In genomic region chr9:80858998-80859397, GRCm38 (mm10) we compare ENCODE assay signal across 16 mouse cellular contexts.
"Had no signal": no experiment of that assay in that cellular context is flagged by ENCODE, and none has a peak within 500 bp of the region (broad histone marks: within the 10 kb centered on the region; RNA-seq: fewer than 3 reads in every experiment).

No protein-coding gene starts in this region.

- ATAC-seq: lung, postnatal 0 days; midbrain, embryonic 13.5 days; midbrain, embryonic 15.5 days had no signal

- H3K9me3 ChIP-seq: lung, embryonic 15.5 days; megakaryocyte, embryonic 14.5 days; midbrain, embryonic 13.5 days; midbrain, embryonic 15.5 days; neural tube, embryonic 12.5 days; stomach, embryonic 15.5 days had no signal

- H3K4me1 ChIP-seq: lung, embryonic 15.5 days; megakaryocyte, embryonic 14.5 days; midbrain, embryonic 13.5 days; midbrain, embryonic 15.5 days; neural tube, embryonic 12.5 days; stomach, embryonic 15.5 days had no signal

- DNase-seq: lung, postnatal 14 days; lung, postnatal 36 days; right cerebral cortex, postnatal 14 days; thymus, adult 2 months; thymus, postnatal 25 days; thymus, postnatal 4 days had no signal

- H3K4me3 ChIP-seq: lung, embryonic 15.5 days; megakaryocyte, embryonic 14.5 days; midbrain, embryonic 13.5 days; midbrain, embryonic 15.5 days; neural tube, embryonic 12.5 days; stomach, embryonic 15.5 days had no signal

- H3K27ac ChIP-seq: lung, embryonic 15.5 days; macrophage; midbrain, embryonic 13.5 days; midbrain, embryonic 15.5 days; neural tube, embryonic 12.5 days; stomach, embryonic 15.5 days; stomach, postnatal 0 days had no signal

- H3K36me3 ChIP-seq: lung, embryonic 15.5 days; midbrain, embryonic 13.5 days; midbrain, embryonic 15.5 days; neural tube, embryonic 12.5 days; stomach, embryonic 15.5 days had no signal

- H3K4me2 ChIP-seq: lung, embryonic 15.5 days; midbrain, embryonic 11.5 days; midbrain, embryonic 13.5 days; midbrain, embryonic 15.5 days; neural tube, embryonic 12.5 days; stomach, embryonic 15.5 days had no signal

- H3K27me3 ChIP-seq: lung, embryonic 15.5 days; megakaryocyte, embryonic 14.5 days; midbrain, embryonic 13.5 days; midbrain, embryonic 15.5 days; neural tube, embryonic 12.5 days; stomach, embryonic 15.5 days had no signal

- H3K9ac ChIP-seq: lung, embryonic 15.5 days; midbrain, embryonic 13.5 days; midbrain, embryonic 15.5 days; neural tube, embryonic 12.5 days; stomach, embryonic 15.5 days had no signal
